Mouse (Mus musculus) splenic B cell, adult 2 months (primary cell): ENCODE measurements around the gene Ung.

ENCODE experiments used
- DNase-seq: peaks from one replicate; pipeline ENCODE4 v3.0.0-alpha.2; 2011; ENCODE audit warnings: low read depth, low spot score
- H3K27me3 ChIP-seq: 2 replicates; pipeline ENCODE4 v1.6.1; 2012; ENCODE audit warnings: mild to moderate bottlenecking, low read length, moderate library complexity, mixed read lengths; ENCODE audit not compliant: control insufficient read depth, poor library complexity, insufficient read depth, severe bottlenecking
- H3K36me3 ChIP-seq: 2 replicates; pipeline ENCODE4 v1.6.1; 2012; ENCODE audit warnings: mild to moderate bottlenecking, low read length, moderate library complexity, mixed read lengths; ENCODE audit not compliant: control insufficient read depth, poor library complexity, insufficient read depth, severe bottlenecking

The Ung gene

GRCm38 (mm10) chr5:114126008-114126407, 4.2 kb upstream of the Ung start:
- peaks cover 2% of the 10 kb centered on the region; the same call in 1 of the 2 replicates for H3K36me3 ChIP-seq
- no peak for DNase-seq

GRCm38 (mm10) chr5:114126499-114127244, 3.5 kb upstream of the Ung start:
- no peak for DNase-seq
- Histone ChIP-seq H3K27me3 (no peaks in the 10 kb centered on the region), H3K36me3 (peaks cover 2% of the 10 kb centered on the region; the same call in 1 of the 2 replicates)

More at GRCm38 (mm10) chr5:114126008-114126407, 4.2 kb upstream of the Ung start:
- no peaks in the 10 kb centered on the region for H3K27me3 ChIP-seq

- Histone ChIP-seq H3K27me3 (no peaks in the 10 kb centered on the region), H3K36me3 (no peaks in the 10 kb centered on the region)
- DNase-seq: peak; percentile 90
Observed at GRCm38 (mm10) chr5:114127374-114128349, 2.5 kb upstream of the Ung start, which contains the start of gene Alkbh2. Gene Alkbh2, minus strand, starts transcription at chr5:114128218.

- H3K27me3 ChIP-seq: no peaks in the 10 kb centered on the region
- DNase-seq: no peak
- H3K36me3 ChIP-seq: no peaks in the 10 kb centered on the region
Observed at GRCm38 (mm10) chr5:114129550-114130210, 506 bp upstream of the Ung start.

GRCm38 (mm10) chr5:114130698-114131520, 723 bp downstream of the Ung start:
- H3K36me3 ChIP-seq: no peaks in the 10 kb centered on the region
- DNase-seq: peak; percentile 94
- no peaks in the 10 kb centered on the region for H3K27me3 ChIP-seq

GRCm38 (mm10) chr5:114131521-114131840, 1.3 kb downstream of the Ung start:
- H3K36me3 ChIP-seq: no peaks in the 10 kb centered on the region
- H3K27me3 ChIP-seq: no peaks in the 10 kb centered on the region
- peak; percentile 87 for DNase-seq

GRCm38 (mm10) chr5:114132841-114133240, 2.7 kb downstream of the Ung start:
- H3K36me3 ChIP-seq: 0 out of 2 replicates have a peak, but pooled peaks cover 1% of the 10 kb centered on the region
- no peaks in the 10 kb centered on the region for H3K27me3 ChIP-seq
- DNase-seq: no peak

GRCm38 (mm10) chr5:114134091-114134534, 3.9 kb downstream of the Ung start:
- DNase-seq: no peak
- Histone ChIP-seq H3K27me3 (no peaks in the 10 kb centered on the region), H3K36me3 (peaks cover 4% of the 10 kb centered on the region; the same call in 1 of the 2 replicates)

- Histone ChIP-seq H3K27me3 (no peaks in the 10 kb centered on the region), H3K36me3 (peaks cover 4% of the 10 kb centered on the region; the same call in 1 of the 2 replicates)
- DNase-seq: peak; percentile 34
Observed at GRCm38 (mm10) chr5:114135516-114135915, 5.3 kb downstream of the Ung start.

- no peak for DNase-seq
- H3K36me3 ChIP-seq: peaks cover 4% of the 10 kb centered on the region; the same call in 1 of the 2 replicates
- no peaks in the 10 kb centered on the region for H3K27me3 ChIP-seq
Observed at GRCm38 (mm10) chr5:114137481-114138276, 7.5 kb downstream of the Ung start.

- no peak for DNase-seq
- peaks cover 4% of the 10 kb centered on the region; the same call in 1 of the 2 replicates for H3K36me3 ChIP-seq
- no peaks in the 10 kb centered on the region for H3K27me3 ChIP-seq
Observed at GRCm38 (mm10) chr5:114138277-114139164, 8.3 kb downstream of the Ung start.

GRCm38 (mm10) chr5:114139175-114139574, 9.0 kb downstream of the Ung start:
- Histone ChIP-seq H3K36me3 (peaks cover 4% of the 10 kb centered on the region; the same call in 1 of the 2 replicates), H3K27me3 (no peaks in the 10 kb centered on the region)
- no peak for DNase-seq
